Mouse (Mus musculus) left cerebral cortex, adult 2 months (tissue): ENCODE data around the gene Rnf40. TPM values are rescaled to one million over a fixed set of nuclear protein-coding genes. Genes with fewer than 3 reads are reported as not detected.
A peak's percentile ranks its signal among the peaks of the same experiment; 100 is the strongest.
"Not testable (repeated sequence)": the region's sequence is repeated elsewhere in the genome, so short reads cannot be mapped to it uniquely, and the experiment has no call there.

Source experiments
- DNase-seq, 2 experiments: peaks; one replicate each; pipeline ENCODE4 v3.0.0; 2021 to 2022; ENCODE audit warnings: low spot score in 2 of 2, mixed read lengths in 1 of 2; ENCODE audit errors: extremely low spot score in 1 of 2
- H3K27ac ChIP-seq: fragments of 200-600 bp; 2 replicates; pipeline ENCODE4 v1.8.1; 2022
- H3K4me3 ChIP-seq: fragments of 200-600 bp; 2 replicates; pipeline ENCODE4 v1.8.1; 2022
- CTCF ChIP-seq: fragments of 200-600 bp; IDR thresholded peaks from 2 replicates; pipeline ENCODE4 v1.8.1; 2022; ENCODE audit warnings: antibody characterized with exemption, mild to moderate bottlenecking, moderate library complexity
- intact Hi-C: fragments of 180-260 bp; cut with DNase I; formaldehyde crosslinking; loops from one replicate; pipeline ENCODE4 v1.15.1; 2025
- total RNA-seq, 2 experiments: library from RNA; stranded (reverse); gene quantifications; 2 replicates each; pipeline ENCODE4 v1.2.3; 2021

The Rnf40 gene
- total RNA-seq, 2 experiments from 2014 or later: 78.8 to 79.6 TPM

DNA sequence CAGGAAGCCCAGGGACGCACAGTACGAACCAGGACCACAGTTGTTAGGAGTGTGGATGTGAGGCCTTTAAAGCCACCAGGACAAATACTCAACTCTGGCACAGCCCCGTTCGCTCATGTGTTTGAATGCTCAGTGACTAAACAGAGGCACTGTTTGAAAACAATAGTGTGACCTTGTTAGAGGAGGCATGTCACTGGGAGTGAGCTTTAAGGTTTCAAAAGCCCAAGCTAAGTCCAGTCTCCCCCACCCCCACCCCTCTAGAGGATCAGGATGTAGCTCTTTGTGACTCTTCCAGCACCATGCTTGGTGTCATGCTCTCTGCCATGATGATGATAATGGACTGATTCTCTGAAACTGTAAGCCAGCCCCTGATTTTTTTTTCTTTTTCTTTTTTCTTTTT, 42.8 kb downstream of the Rnf40 start:
- Histone ChIP-seq H3K4me3 (no peak overlapping the region), H3K27ac (no peak overlapping the region)
- intact Hi-C loops: no loop called here
- no peak for TF ChIP-seq CTCF
- DNase-seq: no peak

- no peak for TF ChIP-seq CTCF
- intact Hi-C loops: loop anchor here (5.0 kb wide), 1 partner anchor 290 kb away; the partner anchor contains the start of gene Zfp768
- Histone ChIP-seq H3K4me3 (peak overlapping the region; percentile 58), H3K27ac (peak overlapping the region; percentile 66)
- DNase-seq: peak; percentile 77 to 79
Observed at GRCm38 (mm10) chr7:127636963-127637362, 48.4 kb downstream of the Rnf40 start.

- Histone ChIP-seq H3K4me3 (no peak overlapping the region), H3K27ac (no peak overlapping the region)
- no peak for TF ChIP-seq CTCF
- DNase-seq: no peak
- intact Hi-C loops: no loop called here
Observed at GRCm38 (mm10) chr7:127641260-127641659, 52.7 kb downstream of the Rnf40 start.

DNA sequence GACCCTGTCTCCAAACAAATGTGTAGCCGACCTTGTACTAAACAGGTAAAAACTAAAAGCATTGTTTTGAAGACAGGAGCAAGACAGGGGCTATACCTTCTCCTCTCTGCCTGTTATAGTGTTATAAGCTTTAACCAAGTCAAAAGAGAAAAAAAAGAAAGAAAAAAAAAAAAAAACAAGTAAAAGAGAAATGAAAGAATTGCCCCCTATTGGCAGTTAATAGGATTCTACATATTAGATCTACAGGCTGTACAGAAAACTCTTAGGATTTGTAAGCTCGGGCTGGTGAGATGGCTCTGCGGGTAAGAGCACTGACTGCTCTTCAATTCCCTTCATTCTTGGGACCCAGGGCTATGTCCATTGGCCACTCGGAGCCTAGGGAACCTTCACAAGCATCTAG, 53.7 kb downstream of the Rnf40 start:
- intact Hi-C loops: no loop called here
- no peak for DNase-seq
- TF ChIP-seq CTCF: no peak; the same call in 1 of the 2 replicates
- H3K4me3 ChIP-seq: no peak overlapping the region
- H3K27ac ChIP-seq: no peak overlapping the region

GRCm38 (mm10) chr7:127646363-127646762, 57.8 kb downstream of the Rnf40 start:
- Histone ChIP-seq H3K4me3 (no peak overlapping the region), H3K27ac (no peak overlapping the region)
- intact Hi-C loops: no loop called here
- TF ChIP-seq CTCF: no peak
- no peak for DNase-seq

- DNase-seq, intact Hi-C loops, H3K27ac ChIP-seq, H3K4me3 ChIP-seq: not testable (repeated sequence)
Observed at GRCm38 (mm10) chr7:127647576-127647975, 59.0 kb downstream of the Rnf40 start.

DNA sequence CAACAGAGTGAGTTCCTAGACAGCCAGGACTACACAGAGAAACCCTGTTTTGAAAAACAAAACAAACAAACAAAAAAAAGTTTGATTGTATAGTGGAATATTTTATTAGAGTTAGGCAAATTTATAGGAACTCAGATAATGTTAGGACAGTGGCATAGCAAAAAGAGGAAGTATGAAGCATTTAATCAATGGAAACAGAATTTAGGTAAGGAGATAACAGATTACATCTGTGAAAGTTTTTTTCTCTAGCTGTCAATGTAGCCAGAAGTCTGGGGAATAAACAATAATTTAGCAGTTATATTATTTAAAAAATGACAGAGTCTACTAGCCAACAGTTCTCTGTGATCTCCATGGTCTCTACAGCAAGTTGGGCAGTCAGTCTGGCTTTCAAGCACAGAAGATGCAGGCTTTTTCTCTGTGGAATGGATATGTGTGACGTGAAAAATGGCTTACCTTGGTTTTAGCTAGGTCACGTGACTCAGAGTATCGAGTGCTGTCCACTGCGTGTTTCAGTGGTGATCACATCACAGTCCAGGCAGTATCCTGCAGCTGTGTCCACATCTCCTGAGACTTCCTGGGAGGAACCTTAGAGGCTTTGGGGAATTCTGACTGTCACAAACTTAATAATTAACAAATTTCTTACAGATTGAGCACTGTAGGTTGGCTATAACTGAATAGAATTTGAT, 60.1 kb downstream of the Rnf40 start:
- DNase-seq: no peak
- Histone ChIP-seq H3K4me3 (no peak overlapping the region), H3K27ac (no peak overlapping the region)
- no peak for TF ChIP-seq CTCF
- intact Hi-C loops: no loop called here

DNA sequence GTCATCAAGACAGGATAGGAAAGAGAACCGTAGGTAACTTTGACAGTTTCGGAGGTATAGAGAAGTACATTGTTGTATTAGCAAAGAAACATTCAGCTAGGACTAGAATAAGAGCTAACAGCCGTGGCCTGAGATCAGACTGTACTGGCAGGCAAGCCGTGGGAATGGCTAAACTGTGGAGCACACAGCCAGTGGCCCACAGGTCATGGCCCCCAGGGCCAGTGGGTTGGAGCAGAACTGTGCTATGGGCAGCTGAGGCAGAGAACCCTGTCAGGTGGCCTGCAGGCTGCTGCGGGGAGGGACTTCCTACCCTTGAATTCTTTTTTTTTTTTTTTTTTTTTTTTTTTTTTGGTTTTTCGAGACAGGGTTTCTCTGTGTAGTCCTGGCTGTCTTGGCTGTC, 60.6 kb downstream of the Rnf40 start:
- TF ChIP-seq CTCF: no peak
- Histone ChIP-seq H3K27ac (no peak overlapping the region), H3K4me3 (no peak overlapping the region)
- DNase-seq: no peak
- intact Hi-C loops: no loop called here

GRCm38 (mm10) chr7:127651624-127652023, 63.1 kb downstream of the Rnf40 start:
- DNase-seq: no peak
- Histone ChIP-seq H3K27ac (no peak overlapping the region), H3K4me3 (no peak overlapping the region)
- no peak for TF ChIP-seq CTCF
- intact Hi-C loops: no loop called here

DNA sequence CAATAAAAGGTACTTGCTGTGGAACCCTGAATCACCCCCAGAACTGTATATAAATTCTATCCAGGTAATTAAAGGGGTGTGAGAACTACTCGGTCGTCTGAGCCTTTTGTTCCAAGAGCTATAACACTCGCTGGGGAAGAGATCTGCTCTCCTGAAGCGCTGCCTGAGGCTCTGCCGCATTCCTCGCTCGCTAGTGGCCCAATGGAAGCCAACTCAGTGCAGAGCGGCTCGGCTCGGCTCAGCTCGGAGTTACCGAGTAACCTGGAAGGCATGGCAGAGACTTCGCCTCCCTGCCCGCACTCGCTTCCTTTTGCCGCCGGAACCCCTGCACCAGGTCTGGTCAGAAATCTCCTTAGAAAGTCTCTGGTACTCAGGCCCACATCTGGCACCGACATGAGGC, 63.5 kb downstream of the Rnf40 start:
- intact Hi-C loops: no loop called here
- H3K4me3 ChIP-seq: no peak overlapping the region
- TF ChIP-seq CTCF: no peak
- DNase-seq: no peak
- H3K27ac ChIP-seq: no peak overlapping the region

GRCm38 (mm10) chr7:127654318-127654717, 65.8 kb downstream of the Rnf40 start:
- intact Hi-C loops: no loop called here
- Histone ChIP-seq H3K27ac (no peak overlapping the region), H3K4me3 (no peak overlapping the region)
- no peak for TF ChIP-seq CTCF
- no peak for DNase-seq

Other genes starting within 250 kb of the Rnf40 start
- 10 to 100 TPM; 13.4 to 14.3 TPM for gene Zfp768, start 243.2 kb upstream of the Rnf40 start, total RNA-seq
- gene Zfp747, start 212.7 kb upstream of the Rnf40 start, total RNA-seq: 1 to 10 TPM; 6.5 to 8.1 TPM
- 1 to 10 TPM; 3.8 to 5.0 TPM for gene 9130019O22Rik, start 201.6 kb upstream of the Rnf40 start, total RNA-seq
- gene E430018J23Rik, start 195.1 kb upstream of the Rnf40 start, total RNA-seq: 1 to 10 TPM; 7.6 to 9.3 TPM
- gene Zfp764, start 181.9 kb upstream of the Rnf40 start, total RNA-seq: 1 to 10 TPM; 3.8 to 5.6 TPM
- 10 to 100 TPM; 13.3 to 13.8 TPM for gene Zfp688, start 166.7 kb upstream of the Rnf40 start, total RNA-seq
- 1 to 10 TPM; 5.5 to 6.7 TPM for gene Zfp689, start 139.6 kb upstream of the Rnf40 start, total RNA-seq
- 10 to 100 TPM; 28.4 to 33.4 TPM for gene Prr14, start 129.2 kb upstream of the Rnf40 start, total RNA-seq
- 10 to 100 TPM; 62.3 to 63.9 TPM for gene Fbrs, start 109.6 kb upstream of the Rnf40 start, total RNA-seq
- gene Srcap, start 76.8 kb upstream of the Rnf40 start, total RNA-seq: 100 to 1,000 TPM; 122 to 126 TPM
- 10 to 100 TPM; 12.6 TPM for gene Gm42715, start 69.2 kb upstream of the Rnf40 start, total RNA-seq
- 1 to 10 TPM in 1 of 2 experiments, under 1 TPM in 1; 0.50 to 1.0 TPM for gene Tmem265, start 27.4 kb upstream of the Rnf40 start, total RNA-seq
- 10 to 100 TPM; 78.1 to 79.8 TPM for gene Phkg2, start 15.4 kb upstream of the Rnf40 start, total RNA-seq
- gene Ccdc189, start 172 bp upstream of the Rnf40 start, total RNA-seq: 10 to 100 TPM in 1 of 2 experiments, 1 to 10 TPM in 1; 9.4 to 10.8 TPM
- gene Zfp629, start 27.0 kb downstream of the Rnf40 start, total RNA-seq: 10 to 100 TPM; 24.5 to 26.2 TPM
- gene Bcl7c, start 120.2 kb downstream of the Rnf40 start, total RNA-seq: 10 to 100 TPM; 32.7 to 39.9 TPM
- gene Ctf1, start 124.0 kb downstream of the Rnf40 start, total RNA-seq: 1 to 10 TPM; 2.8 to 3.8 TPM
- gene Ctf2, start 143.4 kb downstream of the Rnf40 start, total RNA-seq: not detected
- gene Fbxl19, start 155.8 kb downstream of the Rnf40 start, total RNA-seq: 10 to 100 TPM; 72.4 to 81.5 TPM
- gene Orai3, start 181.0 kb downstream of the Rnf40 start, total RNA-seq: 10 to 100 TPM; 19.8 to 21.8 TPM
- gene Setd1a, start 187.9 kb downstream of the Rnf40 start, total RNA-seq: 10 to 100 TPM; 48.8 to 55.2 TPM
- gene Gm49388, start 196.8 kb downstream of the Rnf40 start, total RNA-seq: 1 to 10 TPM; 4.2 to 4.3 TPM
- 1 to 10 TPM; 4.2 to 4.5 TPM for gene Hsd3b7, start 211.8 kb downstream of the Rnf40 start, total RNA-seq
- gene Stx4a, start 235.5 kb downstream of the Rnf40 start, total RNA-seq: 10 to 100 TPM; 85.7 to 98.9 TPM
- 100 to 1,000 TPM; 449 to 456 TPM for gene Stx1b, start 235.8 kb downstream of the Rnf40 start, total RNA-seq